Mouse (Mus musculus) ES-E14 (cell line): ENCODE data around the gene Ppm1h. TPM values are rescaled to one million over a fixed set of nuclear protein-coding genes. Genes with fewer than 3 reads are reported as not detected.

Source experiments
- DNase-seq: peaks from one replicate; pipeline ENCODE4 v3.0.0-alpha.2; 2013; ENCODE audit warnings: low read depth, low spot score
- H3K27ac ChIP-seq: 2 replicates; pipeline ENCODE4 v1.5.1; 2012; ENCODE audit warnings: low read depth, mild to moderate bottlenecking, low read length, moderate library complexity, mixed read lengths; ENCODE audit not compliant: poor library complexity, insufficient read depth, severe bottlenecking
- H3K36me3 ChIP-seq: 2 replicates; pipeline ENCODE4 v1.6.1; 2012; ENCODE audit warnings: mild to moderate bottlenecking, low read length, moderate library complexity, mixed read lengths; ENCODE audit not compliant: control insufficient read depth, poor library complexity, insufficient read depth, severe bottlenecking
- H3K4me1 ChIP-seq, 2 experiments: fragments of 150-350 bp in 1 of 2; sonication (generic) in 1 of 2; 2 replicates each; pipeline ENCODE4 v1.6.1; 2012; ENCODE audit warnings: low read length in 2 of 2, mild to moderate bottlenecking in 1 of 2, mixed read lengths in 1 of 2; ENCODE audit not compliant: control insufficient read depth in 2 of 2, insufficient read depth in 2 of 2, poor library complexity in 1 of 2
- H3K4me3 ChIP-seq, 2 experiments: fragments of 150-350 bp in 1 of 2; sonication (generic) in 1 of 2; 2 replicates each; pipeline ENCODE4 v1.5.1; 2012; ENCODE audit warnings: low read length in 2 of 2, low read depth in 1 of 2, mild to moderate bottlenecking in 1 of 2, mixed read lengths in 1 of 2; ENCODE audit not compliant: insufficient read depth in 1 of 2, poor library complexity in 1 of 2, severe bottlenecking in 1 of 2
- H3K9ac ChIP-seq: 2 replicates; pipeline ENCODE4 v1.6.1; 2012; ENCODE audit warnings: low read depth, mild to moderate bottlenecking, low read length, mixed read lengths; ENCODE audit not compliant: poor library complexity, insufficient read depth, severe bottlenecking
- H3K9me3 ChIP-seq: fragments of 150-350 bp; sonication (generic); 2 replicates; pipeline ENCODE4 v1.6.1; 2012; ENCODE audit warnings: low read depth, mild to moderate bottlenecking, low read length; ENCODE audit not compliant: control insufficient read depth, insufficient read depth
- CHD2 ChIP-seq: IDR thresholded peaks from 2 replicates; pipeline ENCODE4 v1.6.1; 2014; ENCODE audit warnings: mild to moderate bottlenecking, low read depth, low read length, inconsistent platforms
- HCFC1 ChIP-seq: IDR thresholded peaks from 2 replicates; pipeline ENCODE4 v1.6.1; 2012; ENCODE audit warnings: low read length, inconsistent platforms, borderline replicate concordance; ENCODE audit not compliant: insufficient read depth
- MAFK ChIP-seq: IDR thresholded peaks from 2 replicates; pipeline ENCODE4 v1.6.1; 2014; ENCODE audit warnings: mild to moderate bottlenecking, low read depth, low read length, inconsistent platforms; ENCODE audit not compliant: insufficient read depth
- ZC3H11A ChIP-seq: IDR thresholded peaks from 2 replicates; pipeline ENCODE4 v1.6.1; 2012; ENCODE audit warnings: low read depth, mild to moderate bottlenecking, inconsistent platforms, low read length, borderline replicate concordance
- ZNF384 ChIP-seq: IDR thresholded peaks from 2 replicates; pipeline ENCODE4 v1.6.1; 2012; ENCODE audit warnings: low read depth, low read length, inconsistent platforms
- in situ Hi-C, 2 experiments: fragments of 600-800 bp; cut with MboI; formaldehyde crosslinking; loops; one replicate each; pipeline ENCODE4 v1.15.1; 2025; ENCODE audit warnings: low sequenced_read_pairs in 2 of 2, inconsistent platforms in 1 of 2; ENCODE audit not compliant: unreplicated experiment in 2 of 2
- total RNA-seq: library from RNA; depleted of rRNA; stranded (reverse); fragments of 300-350 nt; gene quantifications from 2 replicates; pipeline ENCODE4 v1.2.3, GENCODE M21; 2012

Ppm1h gene
- total RNA-seq, 1 experiment, result 4.5 TPM

GRCm38 (mm10) chr10:122830638-122831037, 152.1 kb downstream of the Ppm1h start:
- no peak overlapping the region for H3K9ac ChIP-seq
- no peaks in the 10 kb centered on the region for H3K36me3 ChIP-seq
- no peaks in the 10 kb centered on the region for H3K4me1 ChIP-seq
- no peak overlapping the region for H3K27ac ChIP-seq
- no peak overlapping the region for H3K4me3 ChIP-seq
- TF ChIP-seq ZC3H11A, result no peak
- TF ChIP-seq HCFC1, result no peak
- no peak for TF ChIP-seq MAFK
- no peak for TF ChIP-seq ZNF384
- no peak for TF ChIP-seq CHD2
- in situ Hi-C loops, result no loop called here
- no peaks in the 10 kb centered on the region for H3K9me3 ChIP-seq
- DNase-seq, result no peak

GRCm38 (mm10) chr10:122842014-122842413, 163.5 kb downstream of the Ppm1h start:
- H3K4me3 ChIP-seq, result no peak overlapping the region
- no peaks in the 10 kb centered on the region for H3K36me3 ChIP-seq
- H3K9me3 ChIP-seq, result no peaks in the 10 kb centered on the region
- TF ChIP-seq ZNF384 (no peak), MAFK (no peak), HCFC1 (no peak), ZC3H11A (no peak), CHD2 (no peak)
- H3K9ac ChIP-seq, result no peak overlapping the region
- H3K4me1 ChIP-seq, result peaks cover 0 to 9% of the 10 kb centered on the region in 2 experiments; a peak in 1 of 4 replicates
- H3K27ac ChIP-seq, result no peak overlapping the region
- in situ Hi-C loops, result no loop called here
- DNase-seq, result no peak

- no peak for DNase-seq
- peaks cover 0 to 9% of the 10 kb centered on the region in 2 experiments; a peak in 1 of 4 replicates for H3K4me1 ChIP-seq
- no peaks in the 10 kb centered on the region for H3K9me3 ChIP-seq
- H3K27ac ChIP-seq, result no peak overlapping the region
- H3K4me3 ChIP-seq, result no peak overlapping the region
- no peaks in the 10 kb centered on the region for H3K36me3 ChIP-seq
- no peak overlapping the region for H3K9ac ChIP-seq
- in situ Hi-C loops, result no loop called here
- TF ChIP-seq ZNF384 (no peak), HCFC1 (no peak), ZC3H11A (no peak), MAFK (no peak), CHD2 (no peak)
These were observed 164.4 kb downstream of the Ppm1h start for GRCm38 (mm10) chr10:122842961-122843360.

GRCm38 (mm10) chr10:122845471-122845870, 166.9 kb downstream of the Ppm1h start:
- H3K27ac ChIP-seq, result no peak overlapping the region
- no peak for DNase-seq
- in situ Hi-C loops, result no loop called here

More at GRCm38 (mm10) chr10:122845471-122845870, 166.9 kb downstream of the Ppm1h start:
- Histone ChIP-seq H3K9ac (no peak overlapping the region), H3K36me3 (no peaks in the 10 kb centered on the region), H3K4me1 (peaks cover 0 to 9% of the 10 kb centered on the region in 2 experiments; a peak in 1 of 4 replicates), H3K9me3 (no peaks in the 10 kb centered on the region), H3K4me3 (no peak overlapping the region)
- TF ChIP-seq MAFK (no peak), HCFC1 (no peak), CHD2 (no peak), ZNF384 (no peak), ZC3H11A (no peak)
